22 mouse cellular contexts compared by ENCODE assay signal in genomic region chr2:60029020-60029419, GRCm38 (mm10).
DNase-seq lines count a peak whose midpoint lies in the region; ATAC-seq lines count a peak whose summit lies in the region.
"Had no signal": no experiment of that assay in that cellular context is flagged by ENCODE, and none has a peak within 500 bp of the region (broad histone marks: within the 10 kb centered on the region; RNA-seq: fewer than 3 reads in every experiment).

No protein-coding gene starts in this region.

- no peak overlapping the region for H3K27ac ChIP-seq in heart, embryonic 11.5 days (ENCODE audit: low read depth, low read length)
- no peak overlapping the region for H3K27ac ChIP-seq in limb, embryonic 11.5 days (replicated peaks; ENCODE audit: low read depth, low read length)
- H3K27ac ChIP-seq in limb, embryonic 10.5 days: no peak overlapping the region
- H3K27ac ChIP-seq: embryonic facial prominence, embryonic 10.5 days; embryonic facial prominence, embryonic 12.5 days; forebrain, embryonic 13.5 days; forebrain, embryonic 15.5 days had no signal

- no peaks in the 10 kb centered on the region for H3K36me3 ChIP-seq in heart, embryonic 11.5 days (ENCODE audit: control insufficient read depth, insufficient read depth, low read length)
- H3K36me3 ChIP-seq in limb, embryonic 11.5 days (ENCODE audit: control insufficient read depth, insufficient read depth, low read length): 0 out of 2 replicates have a peak, but pooled peaks cover 3% of the 10 kb centered on the region
- H3K36me3 ChIP-seq in limb, embryonic 10.5 days: no peaks in the 10 kb centered on the region
- H3K36me3 ChIP-seq: embryonic facial prominence, embryonic 12.5 days; forebrain, embryonic 15.5 days had no signal

- no peak overlapping the region for H3K9ac ChIP-seq in heart, embryonic 11.5 days (ENCODE audit: low read depth, low read length)
- no peak overlapping the region for H3K9ac ChIP-seq in limb, embryonic 11.5 days (ENCODE audit: low read length)
- H3K9ac ChIP-seq: embryonic facial prominence, embryonic 12.5 days; forebrain, embryonic 13.5 days; forebrain, embryonic 15.5 days; forebrain, postnatal 0 days had no signal

- H3K27me3 ChIP-seq in heart, embryonic 11.5 days (ENCODE audit: control insufficient read depth, insufficient read depth, low read length): no peaks in the 10 kb centered on the region
- no peaks in the 10 kb centered on the region for H3K27me3 ChIP-seq in limb, embryonic 11.5 days (ENCODE audit: control insufficient read depth, insufficient read depth, low read length)
- no peaks in the 10 kb centered on the region for H3K27me3 ChIP-seq in limb, embryonic 10.5 days (ENCODE audit: low read depth, poor library complexity, severe bottlenecking)
- H3K27me3 ChIP-seq: CH12.LX; embryonic facial prominence, embryonic 12.5 days; forebrain, embryonic 13.5 days; forebrain, embryonic 15.5 days had no signal

- H3K9me3 ChIP-seq in heart, embryonic 11.5 days (replicated peaks; ENCODE audit: control insufficient read depth, low read length): no peaks in the 10 kb centered on the region
- H3K9me3 ChIP-seq in limb, embryonic 11.5 days (ENCODE audit: control insufficient read depth, low read length): no peaks in the 10 kb centered on the region
- H3K9me3 ChIP-seq in limb, embryonic 10.5 days (replicated peaks): no peaks in the 10 kb centered on the region
- H3K9me3 ChIP-seq: embryonic facial prominence, embryonic 10.5 days; embryonic facial prominence, embryonic 12.5 days; forebrain, embryonic 13.5 days; forebrain, embryonic 15.5 days had no signal

- H3K4me2 ChIP-seq in heart, embryonic 11.5 days: no peak overlapping the region
- H3K4me2 ChIP-seq in limb, embryonic 11.5 days (ENCODE audit: low read depth, severe bottlenecking): no peak overlapping the region
- H3K4me2 ChIP-seq: embryonic facial prominence, embryonic 12.5 days; forebrain, embryonic 13.5 days; forebrain, embryonic 15.5 days had no signal

- 89% methylated on average over 5 of the region's 5 CpGs for WGBS in heart, embryonic 11.5 days (ENCODE audit: insufficient replicate concordance)
- WGBS in limb, embryonic 11.5 days: 93% methylated on average over 5 of the region's 5 CpGs
- WGBS in limb, embryonic 10.5 days: 95% methylated on average over 5 of the region's 5 CpGs

- no peaks in the 10 kb centered on the region for H3K4me1 ChIP-seq in heart, embryonic 11.5 days (ENCODE audit: control insufficient read depth, insufficient read depth, low read length)
- H3K4me1 ChIP-seq in limb, embryonic 11.5 days (ENCODE audit: control insufficient read depth, insufficient read depth, low read length): peaks cover 4% of the 10 kb centered on the region; the same call in 1 of the 2 replicates
- peaks cover 10% of the 10 kb centered on the region for H3K4me1 ChIP-seq in limb, embryonic 10.5 days
- H3K4me1 ChIP-seq: embryonic facial prominence, embryonic 12.5 days; forebrain, embryonic 15.5 days had no signal

- no peak overlapping the region for H3K4me3 ChIP-seq in heart, embryonic 11.5 days (ENCODE audit: low read depth, low read length)
- no peak overlapping the region for H3K4me3 ChIP-seq in limb, embryonic 11.5 days (ENCODE audit: low read depth, low read length)
- no peak overlapping the region for H3K4me3 ChIP-seq in limb, embryonic 10.5 days
- H3K4me3 ChIP-seq: embryonic facial prominence, embryonic 10.5 days; embryonic facial prominence, embryonic 12.5 days; forebrain, embryonic 13.5 days; forebrain, embryonic 15.5 days had no signal

- no peak for ATAC-seq in heart, embryonic 11.5 days (replicated peaks; ENCODE audit: insufficient number of reproducible peaks, low FRiP score, low TSS enrichment)
- ATAC-seq in limb, embryonic 11.5 days (ENCODE audit: insufficient number of reproducible peaks, low FRiP score, low TSS enrichment, low read depth): no peak
- ATAC-seq: CD4-positive, CD25-positive, alpha-beta regulatory T cell, adult 4 months; forebrain, embryonic 13.5 days; forebrain, embryonic 15.5 days; forebrain, postnatal 0 days had no signal

- peak; percentile 76 for DNase-seq in heart, adult 11 months
- DNase-seq in limb, embryonic 11.5 days (ENCODE audit: low spot score): peak; percentile 13
- DNase-seq in limb, embryonic 10.5 days (ENCODE audit: low spot score): no peak
- peak; percentile 51 for DNase-seq in ZHBTc4 (ENCODE audit: low read depth, low spot score)
- DNase-seq in layer of hippocampus, postnatal 10 days (ENCODE audit: low spot score in 2 of 2): no peak
- DNase-seq: adrenal gland, adult 2 months; adrenal gland, postnatal 10 days; adrenal gland, postnatal 25 days; B cell, adult 2 months; cerebellum, adult 11-12 months; cerebellum, adult 2 months; cerebellum, adult 9-10 months; cerebellum, postnatal 10 days; cerebellum, postnatal 25 days; forebrain, postnatal 0 days had no signal

Comparison
In these comparisons a context has a peak if more than half of its experiments do, and no peak if none do; other contexts are left out.
1. DNase-seq: peak in heart, adult 11 months (single experiment), limb, embryonic 11.5 days (single experiment) and ZHBTc4 (single experiment); none in limb, embryonic 10.5 days (single experiment) and layer of hippocampus, postnatal 10 days (0 of 2).